Mouse (Mus musculus) urinary bladder, postnatal 14 days (tissue): ENCODE measurements around the gene Tigit.

Experiments used
- DNase-seq: peaks from one replicate; pipeline ENCODE4 v3.0.0; 2021; ENCODE audit warnings: low spot score

Gene Tigit

DNA sequence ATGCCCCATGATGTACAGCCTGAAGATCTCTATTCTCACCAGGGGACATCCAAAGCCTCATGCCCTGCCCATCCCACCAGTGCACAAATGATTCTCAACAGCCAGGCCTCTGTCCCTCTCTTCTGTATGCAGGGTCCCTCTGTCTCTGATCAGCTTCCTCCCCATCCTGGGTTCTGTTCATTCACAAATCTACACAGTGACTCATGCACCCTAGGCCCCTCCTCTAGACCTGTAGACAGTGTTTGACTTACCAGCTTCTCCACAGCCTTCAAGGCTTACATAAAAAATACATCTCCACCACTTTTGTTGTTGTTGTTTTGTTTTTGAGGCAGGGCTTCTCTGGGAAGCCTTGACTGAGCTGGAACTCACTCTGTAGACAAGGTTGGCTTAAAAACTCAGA lies 915 bp upstream of the Tigit start:
- no peak for DNase-seq

DNA sequence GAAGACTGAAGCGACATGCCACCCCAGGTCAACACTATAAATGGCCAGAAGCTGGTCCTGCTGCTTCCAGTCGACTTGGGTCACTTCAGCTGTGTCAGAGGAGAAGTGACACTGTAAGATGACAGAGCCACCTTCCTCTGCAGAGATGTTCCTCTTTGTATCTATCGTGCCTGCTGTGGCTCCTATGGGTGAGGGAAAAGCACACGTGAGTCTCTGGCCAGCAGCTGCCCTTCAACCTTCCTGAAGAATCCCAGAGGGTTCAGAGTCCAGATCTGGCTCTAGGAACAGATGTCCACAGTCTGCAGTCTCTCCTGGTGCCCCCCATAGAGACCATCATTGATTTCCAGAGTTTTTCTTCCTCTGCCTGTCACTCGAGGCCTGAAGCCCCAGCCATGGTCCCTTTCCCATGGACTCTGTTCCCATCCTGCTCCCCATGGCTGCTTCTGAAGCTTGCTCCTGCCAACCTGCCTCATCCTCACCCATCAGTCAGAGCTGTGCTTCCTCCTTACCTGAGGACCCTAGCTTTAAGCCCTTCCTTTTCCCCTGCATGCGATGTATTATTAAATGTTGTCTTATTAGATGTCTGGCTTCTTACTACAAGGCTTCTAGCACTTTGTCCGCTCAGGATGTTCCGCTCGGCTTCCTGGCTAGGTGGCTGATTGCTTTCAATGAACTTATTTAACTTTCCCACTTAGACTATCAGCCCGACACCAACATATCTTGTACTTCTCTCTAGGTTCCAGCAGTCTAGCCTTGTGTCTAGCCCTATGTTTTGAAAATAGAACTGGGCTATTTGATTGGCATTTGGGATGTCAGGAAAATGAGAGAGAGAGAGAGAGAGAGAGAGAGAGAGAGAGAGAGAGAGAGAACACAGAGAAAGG lies 1.6 kb downstream of the Tigit start:
- DNase-seq, result no peak

DNA sequence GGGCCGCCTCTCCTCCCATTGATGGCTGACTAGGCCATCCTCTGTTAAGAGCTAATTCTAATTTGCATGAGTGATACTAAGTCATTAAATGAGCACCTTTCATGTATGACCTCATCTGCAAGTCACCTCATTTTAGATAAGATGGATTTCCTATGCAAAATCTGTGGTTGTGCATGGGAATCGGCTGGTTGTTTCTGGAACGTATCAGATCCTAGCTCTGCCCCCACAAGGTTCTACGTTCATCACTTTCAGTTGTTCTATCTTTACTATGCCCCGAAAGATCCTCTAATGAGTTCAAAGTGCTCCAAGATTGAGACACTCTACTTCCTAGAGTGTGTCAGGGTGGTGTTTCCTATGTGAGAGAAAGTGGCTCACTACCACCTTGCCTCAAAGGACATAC lies 2.4 kb downstream of the Tigit start:
- DNase-seq, result no peak

DNA sequence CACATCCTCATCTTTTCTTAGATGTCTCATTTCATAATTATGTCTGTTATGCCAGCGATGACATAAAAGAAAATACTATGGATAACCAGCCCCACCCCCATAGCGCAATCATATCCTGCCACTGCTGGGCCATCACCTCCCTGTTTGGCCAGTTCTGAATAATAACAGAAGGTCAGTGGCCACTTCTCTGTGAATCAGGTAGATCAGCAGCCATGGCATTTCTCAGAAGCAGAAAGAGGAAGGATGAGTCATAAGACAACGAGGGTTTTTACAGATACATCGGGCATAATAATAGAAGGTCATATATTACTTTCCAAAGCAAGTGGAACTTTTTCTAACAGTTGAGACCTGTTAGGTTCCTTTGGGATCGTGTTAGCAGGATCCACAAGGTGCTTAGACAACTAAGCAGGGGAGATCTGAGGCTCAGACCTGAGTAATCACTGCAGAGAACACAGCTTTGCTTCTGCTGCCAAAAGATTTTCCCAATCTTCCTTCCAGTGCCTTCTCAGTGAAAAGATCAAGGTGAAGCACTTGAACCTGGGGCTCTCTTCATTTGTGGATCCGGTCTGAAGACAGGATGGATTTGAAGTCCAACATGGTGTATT lies 8.7 kb downstream of the Tigit start:
- DNase-seq, result no peak

DNA sequence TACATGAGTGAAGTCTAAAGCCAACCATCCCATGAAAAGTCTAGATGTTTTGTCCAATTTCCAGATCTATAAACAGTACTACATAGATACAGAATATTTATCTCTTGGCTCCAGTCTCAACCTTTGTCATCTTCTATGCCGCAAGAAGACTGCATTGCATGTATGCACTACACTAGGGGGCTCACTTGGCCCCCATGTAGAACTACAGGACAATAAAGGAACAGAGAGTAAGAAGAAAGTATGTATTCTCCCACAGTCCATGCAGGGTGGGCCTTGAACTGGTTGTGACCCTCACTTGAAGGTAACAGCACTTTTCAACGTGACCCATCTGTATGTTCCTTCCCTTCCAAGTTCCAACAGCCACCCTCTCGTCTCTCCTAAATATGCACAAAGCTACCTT lies 9.7 kb downstream of the Tigit start:
- no peak for DNase-seq

DNA sequence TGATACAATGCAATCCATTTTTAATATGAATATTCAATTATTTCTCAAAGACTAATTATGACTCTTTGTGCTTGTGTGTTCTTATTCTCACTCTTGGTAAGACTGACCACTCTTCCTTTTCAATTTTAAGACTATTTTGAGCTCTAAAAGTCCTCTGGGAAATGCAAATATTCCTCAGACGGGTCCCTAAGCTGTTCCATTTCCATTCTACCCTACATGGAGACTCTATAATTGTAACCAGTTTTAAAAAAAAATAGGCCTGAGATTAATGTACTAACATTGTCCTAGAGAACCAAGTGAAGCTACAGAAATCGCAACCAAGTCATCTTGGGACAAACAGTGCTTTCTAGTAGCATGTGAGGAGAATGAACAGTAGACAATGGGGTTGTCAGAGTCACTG lies 10.7 kb downstream of the Tigit start:
- no peak for DNase-seq

DNA sequence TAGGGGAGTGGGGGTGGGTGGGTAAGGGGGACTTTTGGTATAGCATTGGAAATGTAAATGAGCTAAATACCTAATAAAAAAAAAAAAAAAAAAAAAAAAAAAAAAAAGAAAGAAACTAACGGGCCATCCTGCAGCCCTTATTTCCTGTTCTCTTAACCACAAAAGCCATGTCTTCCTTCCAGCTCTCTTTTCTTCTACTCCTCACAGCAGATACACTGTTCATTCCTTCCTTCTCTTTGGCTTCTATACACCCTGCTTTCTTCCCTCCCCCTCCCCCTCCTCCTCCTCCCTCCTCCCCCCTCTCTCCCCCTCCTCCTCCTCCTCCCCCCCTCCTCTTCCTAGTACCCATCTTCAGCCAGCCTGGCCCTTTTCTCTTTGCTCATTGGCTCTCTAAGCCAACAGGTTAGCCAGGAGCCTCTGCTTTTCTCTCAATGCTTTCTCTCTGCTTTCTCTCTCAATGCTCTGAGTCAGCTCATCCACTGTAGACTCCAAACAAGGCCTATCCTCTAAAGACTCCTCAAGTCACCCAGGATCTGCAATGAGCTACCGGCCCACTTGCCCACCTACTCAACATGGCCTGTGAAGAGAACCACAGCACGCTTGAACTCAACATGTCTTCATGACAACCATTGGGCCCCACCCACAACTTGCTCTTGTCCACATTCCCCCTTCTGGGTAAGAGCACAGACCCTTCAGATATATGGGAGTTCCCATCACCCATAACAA lies 13.4 kb downstream of the Tigit start:
- no peak for DNase-seq

DNA sequence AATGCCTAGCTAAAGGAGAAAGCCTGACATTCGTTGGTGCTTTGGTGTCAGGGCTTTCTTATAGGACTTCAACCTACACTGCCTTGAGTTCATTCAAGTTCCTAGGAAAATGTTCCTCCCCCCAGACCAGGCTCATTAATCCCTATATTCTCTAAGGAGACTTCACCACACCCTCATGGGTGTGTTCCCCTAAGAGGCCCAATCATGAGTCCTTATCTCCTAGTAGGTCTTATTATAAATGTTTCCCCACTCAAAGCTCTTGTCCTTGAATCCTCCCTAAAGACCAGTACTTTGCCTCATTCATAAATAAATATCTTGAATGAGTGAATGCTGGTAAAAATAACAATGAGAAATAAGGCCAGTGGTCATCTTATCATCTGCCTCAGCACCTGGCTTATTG lies 16.3 kb downstream of the Tigit start:
- no peak for DNase-seq

DNA sequence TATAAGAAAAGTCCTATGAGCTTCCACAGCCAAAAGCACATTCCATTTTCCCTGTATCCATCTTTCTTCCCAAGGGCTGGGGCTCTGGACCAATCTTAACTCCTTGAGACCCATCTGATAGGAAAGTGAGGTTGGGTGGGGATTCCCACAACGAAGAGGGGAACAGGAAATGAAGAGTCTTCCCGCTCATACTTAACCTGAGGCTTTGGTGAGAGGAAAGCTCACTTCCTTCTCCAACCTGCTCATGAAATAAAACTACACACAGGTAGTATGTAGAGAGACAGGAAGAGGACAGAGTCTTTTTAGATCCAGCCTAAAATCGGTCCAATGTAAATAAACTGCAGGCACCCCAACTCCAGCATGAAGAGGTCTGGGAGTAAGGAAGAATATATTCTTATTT lies 17.0 kb downstream of the Tigit start:
- DNase-seq, result no peak

DNA sequence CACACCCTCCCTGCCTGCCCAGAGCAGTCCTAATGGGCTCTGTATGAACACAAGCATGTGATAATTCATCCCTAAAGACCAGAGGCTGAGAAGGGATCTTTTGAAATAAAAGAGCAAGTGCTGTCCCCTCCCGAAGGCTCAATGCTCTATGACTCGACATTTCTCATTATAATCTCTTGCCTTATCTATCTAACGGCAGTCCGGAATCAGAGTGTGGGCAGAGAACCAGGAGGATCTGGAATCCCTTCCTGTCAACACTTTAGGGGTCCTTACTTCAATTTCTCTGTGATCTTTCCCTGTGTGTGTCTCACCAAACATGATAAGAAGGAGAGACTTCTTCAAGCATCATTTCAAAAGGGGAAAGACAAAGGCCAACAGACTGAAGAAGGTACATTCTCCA lies 18.1 kb downstream of the Tigit start:
- DNase-seq, result no peak

DNA sequence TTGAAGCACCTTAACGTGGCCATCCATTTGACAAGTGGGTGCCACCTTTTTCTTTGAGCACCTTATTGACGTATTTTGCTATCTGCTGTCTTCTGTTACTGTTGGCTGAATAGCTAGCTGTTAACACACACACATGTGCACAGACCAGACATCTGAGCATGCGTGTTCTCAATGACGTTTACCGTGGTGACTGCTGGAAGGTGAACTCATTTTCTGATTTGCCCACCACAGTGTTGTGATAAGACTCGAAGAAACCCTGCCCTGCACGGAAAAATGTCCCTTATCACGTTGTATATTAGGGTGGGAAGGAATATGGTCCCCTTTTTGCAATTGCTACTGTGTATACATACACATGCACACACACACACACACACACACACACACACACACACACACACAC lies 22.7 kb downstream of the Tigit start:
- no peak for DNase-seq

DNA sequence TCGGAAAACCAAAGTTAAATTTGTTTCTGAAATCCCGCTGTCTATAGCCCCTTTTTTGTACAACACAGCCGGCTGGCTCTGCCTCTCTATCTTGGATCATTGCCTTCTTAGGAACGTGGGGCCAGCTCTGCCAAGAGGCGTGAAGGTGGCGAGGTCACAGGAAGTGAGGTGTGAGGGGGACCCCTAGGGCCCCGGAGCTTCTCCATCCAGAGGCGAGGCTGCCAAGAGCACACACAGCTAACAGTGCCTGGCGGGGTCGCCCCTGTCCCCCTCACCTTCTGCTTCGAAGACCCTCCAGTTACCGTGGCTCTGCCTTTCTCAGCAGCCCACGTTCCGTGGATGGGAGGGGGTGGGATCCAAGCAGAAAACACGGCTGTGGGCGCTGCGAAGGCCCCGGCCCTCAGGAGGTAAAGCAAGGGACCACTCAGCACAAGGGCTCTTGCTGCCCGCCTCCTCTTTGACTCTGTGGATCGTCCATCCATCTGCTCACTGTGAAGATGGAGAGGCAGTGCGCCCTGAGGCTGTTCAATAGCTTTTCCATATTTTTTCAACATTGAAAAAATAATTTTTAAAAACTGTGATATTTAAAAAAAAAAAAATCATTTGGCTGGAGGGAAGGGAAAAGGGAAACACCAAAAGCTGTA lies 25.4 kb downstream of the Tigit start:
- no peak for DNase-seq

DNA sequence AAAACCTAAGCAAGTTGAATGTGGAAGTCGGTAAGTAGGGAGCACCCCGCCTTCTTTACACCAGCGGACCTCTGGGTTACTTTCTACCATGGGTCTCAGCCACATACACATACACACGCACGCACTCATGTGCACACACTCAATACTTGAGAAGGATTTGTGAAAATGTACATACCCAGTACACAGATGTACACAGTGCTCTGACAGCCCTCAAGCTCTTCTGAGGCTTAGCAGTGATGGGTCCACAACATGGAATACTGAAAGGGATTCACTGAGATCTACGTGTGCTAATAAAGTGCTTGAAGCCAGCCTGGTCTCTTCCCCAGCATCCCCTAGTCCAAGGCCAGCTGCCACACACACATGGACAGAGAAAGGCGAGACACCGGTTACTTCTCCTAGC lies 26.7 kb downstream of the Tigit start:
- DNase-seq, result no peak

DNA sequence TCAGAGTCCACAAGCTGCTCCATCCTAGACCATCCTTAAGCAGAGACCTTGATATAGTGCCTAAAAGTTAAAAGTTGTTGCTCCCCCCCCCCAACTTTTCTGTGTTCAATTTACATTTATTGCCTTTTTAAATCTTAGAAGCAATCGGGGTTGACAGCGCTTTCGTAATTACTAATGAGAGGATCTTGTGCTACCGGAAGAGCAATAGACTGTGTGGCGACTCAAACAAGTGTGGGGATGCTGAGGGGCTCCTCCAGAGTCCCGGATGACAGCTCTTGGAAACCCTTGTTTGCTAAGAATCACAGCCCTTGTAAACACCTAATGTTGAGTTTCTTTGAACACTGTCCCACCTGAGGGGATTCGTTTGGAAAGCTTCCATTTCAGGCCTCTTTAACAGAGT lies 29.9 kb downstream of the Tigit start:
- DNase-seq, result no peak

DNA sequence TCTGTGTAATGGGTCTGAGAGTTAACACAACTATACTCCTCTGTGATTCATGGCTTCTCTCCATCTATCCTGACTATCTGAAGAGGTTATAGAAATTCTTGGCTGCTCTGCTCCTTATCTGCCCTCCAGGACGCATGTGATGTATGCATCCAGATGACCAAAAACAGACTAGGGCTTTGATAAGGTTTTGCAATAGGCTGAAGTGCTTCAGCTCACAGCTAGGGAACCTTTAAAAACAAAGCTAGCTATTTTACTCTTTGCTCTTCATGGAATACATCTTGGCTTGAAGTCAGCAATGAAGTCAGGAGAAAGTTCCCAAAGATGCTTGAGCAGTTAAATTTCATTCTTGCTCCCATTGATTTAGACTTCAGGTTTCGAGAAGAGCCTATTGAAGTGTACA lies 32.2 kb downstream of the Tigit start:
- DNase-seq, result no peak

DNA sequence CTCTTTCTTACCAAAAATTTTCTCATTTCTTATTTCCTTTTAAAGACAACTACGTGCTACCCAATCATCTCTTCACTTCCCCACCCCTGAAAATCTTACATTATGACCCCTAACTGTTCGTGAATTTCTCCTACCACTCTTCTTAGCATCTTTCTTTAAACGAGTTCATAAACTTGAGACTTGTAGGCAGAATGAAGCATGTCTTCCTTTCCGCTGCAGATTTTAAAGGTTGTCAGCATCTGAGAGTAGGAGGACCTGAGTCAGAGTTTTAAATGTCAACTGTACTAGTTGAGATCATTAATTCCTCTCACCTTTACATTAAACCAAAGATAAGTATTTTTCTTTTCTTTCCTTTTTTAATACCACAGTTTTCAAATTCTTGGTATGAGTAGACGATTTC lies 35.3 kb downstream of the Tigit start:
- DNase-seq, result no peak

DNA sequence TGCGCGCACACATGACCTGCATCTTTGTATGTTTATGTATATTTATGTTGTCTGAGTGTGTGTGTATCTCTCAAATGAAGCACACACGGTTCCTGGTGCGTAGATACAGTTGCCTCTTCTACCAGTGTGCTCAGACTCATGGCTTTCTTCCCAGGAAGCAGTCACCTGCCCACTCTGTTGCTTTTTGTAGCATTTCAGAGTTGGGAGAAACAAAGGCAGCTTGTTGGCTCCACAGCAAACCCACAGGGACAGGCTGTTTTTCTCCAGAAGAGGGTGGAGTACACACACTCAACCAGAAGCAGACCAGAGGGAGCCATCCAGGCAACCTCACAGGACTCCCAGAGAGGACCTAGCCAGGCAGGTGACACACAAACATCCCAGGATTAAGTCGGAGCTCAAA lies 38.0 kb downstream of the Tigit start:
- no peak for DNase-seq

DNA sequence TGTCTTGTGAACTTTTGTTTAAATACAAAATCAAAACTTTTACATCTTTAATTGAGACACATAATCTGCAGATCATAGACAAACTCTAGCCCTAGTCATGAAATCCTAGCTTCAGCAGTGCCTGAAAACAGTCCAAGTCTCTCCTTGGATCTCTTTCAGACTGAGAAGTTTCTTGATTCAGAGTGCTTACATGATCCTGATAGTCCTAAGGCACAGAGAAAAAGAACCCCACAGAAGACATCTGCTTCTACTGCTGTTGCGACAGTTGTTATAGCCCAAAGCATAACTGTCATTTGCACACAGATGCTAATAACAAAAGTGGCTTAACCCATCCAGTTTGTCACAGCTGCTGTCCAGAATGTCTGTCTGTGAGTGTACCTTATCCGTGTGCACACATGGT lies 38.7 kb downstream of the Tigit start:
- DNase-seq, result no peak

DNA sequence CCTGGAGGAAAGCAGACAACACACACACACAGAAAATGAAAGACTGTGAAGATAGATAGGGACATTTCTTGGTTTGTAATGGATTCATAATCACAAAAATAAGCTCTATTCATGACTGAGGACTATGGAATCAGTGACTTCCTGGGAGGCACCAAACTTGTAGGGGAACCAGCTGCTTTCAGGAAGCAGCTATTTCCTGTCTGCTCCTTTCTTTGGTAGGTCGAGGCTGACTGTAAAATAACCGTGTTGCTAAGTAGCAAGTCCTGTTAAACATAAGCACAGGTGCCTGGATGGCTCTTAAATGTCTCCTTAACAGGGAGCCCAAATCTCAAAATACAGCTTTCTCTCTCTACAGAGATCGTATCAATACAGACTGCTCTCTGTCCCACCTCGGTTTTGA lies 39.1 kb downstream of the Tigit start:
- DNase-seq, result no peak

DNA sequence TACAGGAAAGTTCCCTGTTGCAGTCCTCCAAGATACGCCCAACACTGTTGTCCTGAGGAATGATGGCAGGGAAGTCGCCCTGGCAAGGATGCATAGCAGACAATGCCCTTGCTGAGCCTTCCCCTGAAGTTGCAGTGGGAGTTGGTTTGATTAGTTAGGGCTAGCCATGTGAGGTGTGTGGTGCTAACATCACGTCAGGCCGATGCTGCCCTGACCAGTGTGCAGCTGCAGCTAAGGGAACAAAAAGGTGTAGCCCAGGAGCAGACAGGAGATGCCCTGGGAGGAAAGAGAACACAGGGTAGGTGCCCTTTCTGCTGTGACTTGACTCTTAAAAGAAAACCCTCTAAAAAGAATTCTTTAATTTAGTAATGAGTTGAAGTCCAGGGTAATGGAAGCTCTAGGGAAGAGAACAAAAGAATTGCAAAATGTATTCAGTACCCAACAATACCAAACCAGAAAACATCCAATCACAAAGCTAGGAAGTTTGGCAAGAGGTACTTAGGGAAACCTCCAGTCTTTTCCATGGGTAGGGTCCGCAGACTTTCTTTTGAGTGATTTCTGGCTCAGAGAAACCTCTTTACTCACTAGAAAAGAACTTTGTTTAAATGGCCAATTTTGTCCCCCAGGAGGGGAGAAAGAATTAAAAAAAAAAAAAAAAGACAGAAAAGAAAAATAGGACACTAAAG lies 40.5 kb downstream of the Tigit start:
- no peak for DNase-seq

DNA sequence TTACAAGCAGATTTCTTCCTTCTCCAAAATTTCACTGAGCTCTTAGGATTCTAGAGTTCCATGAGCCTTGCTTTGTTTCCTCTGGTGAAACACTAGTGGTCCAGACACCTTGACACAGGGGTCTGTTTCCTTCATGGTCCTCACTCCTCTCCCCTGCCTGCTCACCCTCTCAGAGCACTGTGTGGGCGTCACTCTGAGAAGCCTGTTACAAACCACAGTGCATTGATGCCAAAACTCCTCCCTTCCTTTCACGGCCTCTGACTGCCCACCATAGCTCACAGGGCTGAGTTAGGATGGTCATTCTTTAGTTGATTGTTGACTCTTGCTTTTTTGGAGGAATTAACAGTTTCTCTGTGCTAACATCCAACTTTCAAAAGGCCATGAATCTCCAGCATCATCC lies 43.6 kb downstream of the Tigit start:
- DNase-seq, result no peak

DNA sequence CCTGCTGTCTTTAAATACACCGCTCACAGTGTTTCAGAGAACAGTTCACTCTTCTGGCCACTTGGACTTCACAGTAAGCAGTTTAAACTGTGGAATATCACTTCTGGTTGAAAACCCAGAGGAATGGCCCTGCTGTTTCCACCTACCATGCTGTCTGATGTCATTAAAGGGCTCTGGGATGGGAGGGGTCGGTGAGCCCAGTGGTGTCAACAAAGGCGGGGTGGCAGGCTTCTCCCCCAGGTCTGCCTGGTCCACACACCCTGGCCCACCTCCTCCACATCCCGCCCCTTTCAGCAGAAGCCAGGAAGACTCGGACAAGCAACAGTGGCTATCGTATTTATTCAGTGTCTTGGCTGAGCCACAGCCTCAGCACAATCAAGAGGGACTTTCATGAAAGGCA lies 44.7 kb downstream of the Tigit start:
- no peak for DNase-seq
